Mouse (Mus musculus): ENCODE results near the gene Atic. TPM values are rescaled to one million over a fixed set of nuclear protein-coding genes. Genes with fewer than 3 reads are reported as not detected.

Gene Atic
- polyA plus RNA-seq, 1 experiment from 2014 or later = 98.1 TPM

- H3K27me3 ChIP-seq = no peaks in the 10 kb centered on the region
- ATAC-seq (no peak), DNase-seq (ENCODE audit: low read depth, low spot score) (no peak)
- TF ChIP-seq CTCF (IDR thresholded peaks at IDR 0.05) = no peak
- CTCF ChIA-PET = no interaction called here
- POLR2A ChIA-PET = no interaction called here
- in situ Hi-C loops (cut with MboI; ENCODE audit: low pct_unique_long_range_greater_than_20kb) = no loop called here
Observed at GRCm38 (mm10) chr1:71564291-71564690, 7.3 kb downstream of the Atic start.

GRCm38 (mm10) chr1:71567884-71568605, 11.1 kb downstream of the Atic start:
- DNase-seq (ENCODE audit: low read depth, low spot score) (no peak), ATAC-seq (no peak)
- in situ Hi-C loops (cut with MboI; ENCODE audit: low pct_unique_long_range_greater_than_20kb) = no loop called here
- CTCF ChIA-PET = no interaction called here
- no peak for TF ChIP-seq CTCF (IDR thresholded peaks at IDR 0.05)
- no peaks in the 10 kb centered on the region for H3K27me3 ChIP-seq
- POLR2A ChIA-PET = interaction anchor here (0.6 kb wide), 1 partner anchor 105 kb away, joined by 7 read pairs; no protein-coding TSS in a partner anchor

- ATAC-seq = no peak
- ChIA-PET POLR2A (no interaction called here), CTCF (interaction anchor here (1.6 kb wide), 1 partner anchor 10 kb away, joined by 4 read pairs; no protein-coding TSS in a partner anchor)
- no peak for DNase-seq (ENCODE audit: low read depth, low spot score)
- no peak for TF ChIP-seq CTCF (IDR thresholded peaks at IDR 0.05)
- in situ Hi-C loops (cut with MboI; ENCODE audit: low pct_unique_long_range_greater_than_20kb) = no loop called here
- H3K27me3 ChIP-seq = no peaks in the 10 kb centered on the region
Observed at GRCm38 (mm10) chr1:71570116-71570515, 13.2 kb downstream of the Atic start.

GRCm38 (mm10) chr1:71575987-71576386, 19.0 kb downstream of the Atic start:
- in situ Hi-C loops (cut with MboI; ENCODE audit: low pct_unique_long_range_greater_than_20kb) = no loop called here
- ATAC-seq (no peak), DNase-seq (ENCODE audit: low read depth, low spot score) (no peak)
- POLR2A ChIA-PET = interaction anchor here (0.6 kb wide), 1 partner anchor 17 kb away, joined by 4 read pairs; no protein-coding TSS in a partner anchor
- CTCF ChIA-PET = no interaction called here
- TF ChIP-seq CTCF (IDR thresholded peaks at IDR 0.05) = no peak
- no peaks in the 10 kb centered on the region for H3K27me3 ChIP-seq

GRCm38 (mm10) chr1:71576837-71577236, 19.9 kb downstream of the Atic start:
- ATAC-seq = no peak
- in situ Hi-C loops (cut with MboI; ENCODE audit: low pct_unique_long_range_greater_than_20kb) = no loop called here

GRCm38 (mm10) chr1:71579526-71579925, 22.6 kb downstream of the Atic start:
- in situ Hi-C loops (cut with MboI; ENCODE audit: low pct_unique_long_range_greater_than_20kb) = no loop called here
- no peaks in the 10 kb centered on the region for H3K27me3 ChIP-seq
- no peak for DNase-seq (ENCODE audit: low read depth, low spot score)
- no peak for ATAC-seq
- ChIA-PET POLR2A (no interaction called here), CTCF (interaction anchor here (0.9 to 2.8 kb wide), 2 partner anchors 10 kb away, joined by 4 to 12 read pairs; no protein-coding TSS in a partner anchor)
- no peak for TF ChIP-seq CTCF (IDR thresholded peaks at IDR 0.05)

More at GRCm38 (mm10) chr1:71576837-71577236, 19.9 kb downstream of the Atic start:
- no peaks in the 10 kb centered on the region for H3K27me3 ChIP-seq
- CTCF ChIA-PET = no interaction called here
- TF ChIP-seq CTCF (IDR thresholded peaks at IDR 0.05) = no peak
- POLR2A ChIA-PET = no interaction called here
- DNase-seq (ENCODE audit: low read depth, low spot score) = no peak

- ChIA-PET CTCF (interaction anchor here (0.8 to 2.8 kb wide), 3 partner anchors 9 to 21 kb away, joined by 3 to 12 read pairs (median 4); no protein-coding TSS in a partner anchor), POLR2A (no interaction called here)
- TF ChIP-seq CTCF (IDR thresholded peaks at IDR 0.05) = no peak
- DNase-seq (ENCODE audit: low read depth, low spot score) (no peak), ATAC-seq (no peak)
- in situ Hi-C loops (cut with MboI; ENCODE audit: low pct_unique_long_range_greater_than_20kb) = no loop called here
- H3K27me3 ChIP-seq = no peaks in the 10 kb centered on the region
Observed at GRCm38 (mm10) chr1:71580408-71580807, 23.5 kb downstream of the Atic start.

- CTCF ChIA-PET = no interaction called here
- POLR2A ChIA-PET = no interaction called here
- H3K27me3 ChIP-seq = no peaks in the 10 kb centered on the region
- no peak for DNase-seq (ENCODE audit: low read depth, low spot score)
- TF ChIP-seq CTCF (IDR thresholded peaks at IDR 0.05) = no peak
- in situ Hi-C loops (cut with MboI; ENCODE audit: low pct_unique_long_range_greater_than_20kb) = no loop called here
- ATAC-seq = no peak
Observed at GRCm38 (mm10) chr1:71583302-71583701, 26.4 kb downstream of the Atic start.

- no peaks in the 10 kb centered on the region for H3K27me3 ChIP-seq
- ATAC-seq = no peak
- no peak for DNase-seq (ENCODE audit: low read depth, low spot score)
- no peak for TF ChIP-seq CTCF (IDR thresholded peaks at IDR 0.05)
- POLR2A ChIA-PET = no interaction called here
- CTCF ChIA-PET = no interaction called here
- in situ Hi-C loops (cut with MboI; ENCODE audit: low pct_unique_long_range_greater_than_20kb) = no loop called here
Observed at GRCm38 (mm10) chr1:71583900-71584299, 26.9 kb downstream of the Atic start.

GRCm38 (mm10) chr1:71586658-71587057, 29.7 kb downstream of the Atic start:
- in situ Hi-C loops (cut with MboI; ENCODE audit: low pct_unique_long_range_greater_than_20kb) = no loop called here
- POLR2A ChIA-PET = no interaction called here
- no peaks in the 10 kb centered on the region for H3K27me3 ChIP-seq
- CTCF ChIA-PET = no interaction called here
- DNase-seq (ENCODE audit: low read depth, low spot score) = no peak
- TF ChIP-seq CTCF (IDR thresholded peaks at IDR 0.05) = no peak
- ATAC-seq = no peak

- H3K27me3 ChIP-seq = no peaks in the 10 kb centered on the region
- ATAC-seq (no peak), DNase-seq (ENCODE audit: low read depth, low spot score) (no peak)
- in situ Hi-C loops (cut with MboI; ENCODE audit: low pct_unique_long_range_greater_than_20kb) = no loop called here
- POLR2A ChIA-PET = interaction anchor here (0.6 kb wide), 1 partner anchor 24 kb away, joined by 3 read pairs; no protein-coding TSS in a partner anchor
- TF ChIP-seq CTCF (IDR thresholded peaks at IDR 0.05) = no peak
- CTCF ChIA-PET = interaction anchor here (1.4 to 3.3 kb wide), 3 partner anchors 11 to 174 kb away, joined by 3 to 12 read pairs (median 7); no protein-coding TSS in a partner anchor
Observed at GRCm38 (mm10) chr1:71590038-71590437, 33.1 kb downstream of the Atic start.
